In genomic region chr9:52168686-52169270, GRCm38 (mm10) we compare ENCODE assay signal across 8 mouse cellular contexts. TPM values are rescaled to one million over a fixed set of nuclear protein-coding genes. Genes with fewer than 3 reads are reported as not detected.
DNase-seq lines count a peak whose midpoint lies in the region; ATAC-seq and TF ChIP-seq lines count a peak whose summit lies in the region.

No protein-coding gene starts in this region.

- TF ChIP-seq CTCF in CH12.LX (conservative IDR thresholded peaks at IDR 0.05 in 1 of 2, IDR thresholded peaks at IDR 0.05 in 1 of 2; ENCODE audit: low read depth in 2 of 2, low read length in 2 of 2), result peak in 1 of 2 experiments; percentile 15; a peak in 1 of 4 replicates
- TF ChIP-seq CTCF in bone marrow macrophage, adult 2 months (IDR thresholded peaks at IDR 0.05; ENCODE audit: low read depth, low read length), result peak; percentile 30; the same call in 1 of the 2 replicates
- TF ChIP-seq CTCF in olfactory bulb, adult 2 months (IDR thresholded peaks at IDR 0.05; ENCODE audit: insufficient read depth, low read depth, low read length), result peak; percentile 32; the same call in 1 of the 2 replicates

- no peaks in the 10 kb centered on the region for H3K9me3 ChIP-seq in CH12.LX (replicated peaks; ENCODE audit: low read length)
- no peaks in the 10 kb centered on the region for H3K9me3 ChIP-seq in forebrain, embryonic 11.5 days (ENCODE audit: control insufficient read depth, low read length)
- no peaks in the 10 kb centered on the region for H3K9me3 ChIP-seq in heart, embryonic 16.5 days (replicated peaks; ENCODE audit: control insufficient read depth, low read length)

- peaks cover 15 to 38% of the 10 kb centered on the region in 2 experiments; a peak in 3 of 4 replicates for H3K4me1 ChIP-seq in CH12.LX (ENCODE audit: control insufficient read depth in 1 of 2, insufficient read depth in 2 of 2)
- H3K4me1 ChIP-seq in bone marrow macrophage, adult 2 months (ENCODE audit: control insufficient read depth, insufficient read depth, low read length), result peaks cover 48% of the 10 kb centered on the region
- 0 out of 2 replicates have a peak, but pooled peaks cover 2% of the 10 kb centered on the region for H3K4me1 ChIP-seq in forebrain, embryonic 11.5 days (replicated peaks; ENCODE audit: control insufficient read depth, insufficient read depth, low read length)
- H3K4me1 ChIP-seq in heart, embryonic 16.5 days (ENCODE audit: control insufficient read depth, insufficient read depth, low read length), result peaks cover 19% of the 10 kb centered on the region
- peaks cover 8% of the 10 kb centered on the region; the same call in 1 of the 2 replicates for H3K4me1 ChIP-seq in olfactory bulb, adult 2 months (ENCODE audit: control insufficient read depth, insufficient read depth, low read length)

- TF ChIP-seq RAD21 in CH12.LX (IDR thresholded peaks at IDR 0.05; ENCODE audit: low read depth, low read length), result no peak; the same call in none of the 2 replicates

- peak; percentile 90 for DNase-seq in CH12.LX (ENCODE audit: extremely low read depth)
- peak; percentile 90 for DNase-seq in forebrain, embryonic 11.5 days (ENCODE audit: low spot score)
- DNase-seq in kidney, postnatal 36 days, result peak; percentile 86 to 88
- DNase-seq in lung, adult 18-20 months, result peak; percentile 84 to 88
- peak; percentile 68 to 70 for DNase-seq in thymus, postnatal 10 days (ENCODE audit: low spot score in 2 of 2)

- under 1% methylated on average over 23 of the region's 34 CpGs for WGBS in forebrain, embryonic 11.5 days
- 2% methylated on average over 20 of the region's 34 CpGs for WGBS in heart, embryonic 16.5 days
- 2% methylated on average over 26 of the region's 34 CpGs for WGBS in olfactory bulb, adult 2 months

- peak overlapping the region; percentile 64 to 94 (median 90) for H3K4me3 ChIP-seq in CH12.LX (replicated peaks in 1 of 3; ENCODE audit: low read depth in 2 of 3, low read length in 2 of 3, poor library complexity in 1 of 3)
- peak overlapping the region; percentile 92 for H3K4me3 ChIP-seq in bone marrow macrophage, adult 2 months (ENCODE audit: insufficient read depth, low read length)
- H3K4me3 ChIP-seq in forebrain, embryonic 11.5 days (ENCODE audit: low read depth, low read length), result peak overlapping the region; percentile 92
- H3K4me3 ChIP-seq in heart, embryonic 16.5 days (ENCODE audit: low read length), result peak overlapping the region; percentile 93
- peak overlapping the region; percentile 100 for H3K4me3 ChIP-seq in olfactory bulb, adult 2 months (ENCODE audit: insufficient read depth, low read depth, low read length)

- peak; percentile 87 for ATAC-seq in forebrain, embryonic 11.5 days (replicated peaks; ENCODE audit: low FRiP score)
- ATAC-seq in heart, embryonic 16.5 days (replicated peaks; ENCODE audit: extremely low read depth, insufficient read depth, low FRiP score), result peak; percentile 85

- H3K79me2 ChIP-seq in CH12.LX (replicated peaks; ENCODE audit: control insufficient read depth, extremely low read depth, insufficient read depth, poor library complexity, severe bottlenecking), result peaks cover 40% of the 10 kb centered on the region

- in situ Hi-C loops in CH12.LX (cut with MboI; ENCODE audit: low pct_ligation_motif_present, low pct_unique_long_range_greater_than_20kb, low sequenced_read_pairs), result loop anchor here (5.0 kb wide), 1 partner anchor 94 kb away; no protein-coding TSS in a partner anchor

- H3K9ac ChIP-seq in CH12.LX (ENCODE audit: insufficient read depth, low read depth), result peak overlapping the region; percentile 88
- peak overlapping the region; percentile 99 for H3K9ac ChIP-seq in forebrain, embryonic 11.5 days (ENCODE audit: low read length)
- H3K9ac ChIP-seq in heart, embryonic 16.5 days (ENCODE audit: low read length), result peak overlapping the region; percentile 100

- peak; percentile 76 for TF ChIP-seq POLR2A in CH12.LX (IDR thresholded peaks at IDR 0.05; ENCODE audit: low read depth, low read length)
- no peak for TF ChIP-seq POLR2A in bone marrow macrophage, adult 2 months (IDR thresholded peaks at IDR 0.05; ENCODE audit: borderline replicate concordance, low read depth, low read length)
- peak; percentile 52 for TF ChIP-seq POLR2A in olfactory bulb, adult 2 months (IDR thresholded peaks at IDR 0.05; ENCODE audit: insufficient read depth, low read depth, low read length)

- peak overlapping the region; percentile 77 for H3K27ac ChIP-seq in CH12.LX (ENCODE audit: insufficient read depth, low read depth)
- peak overlapping the region; percentile 70 for H3K27ac ChIP-seq in bone marrow macrophage, adult 2 months (ENCODE audit: insufficient read depth, low read depth, low read length)
- peak overlapping the region; percentile 92 for H3K27ac ChIP-seq in forebrain, embryonic 11.5 days (ENCODE audit: low read depth, low read length)
- H3K27ac ChIP-seq in heart, embryonic 16.5 days (ENCODE audit: low read length), result peak overlapping the region; percentile 97
- H3K27ac ChIP-seq in olfactory bulb, adult 2 months (ENCODE audit: insufficient read depth, low read depth, low read length), result peak overlapping the region; percentile 99

- no peaks in the 10 kb centered on the region for H3K27me3 ChIP-seq in CH12.LX (replicated peaks)
- no peaks in the 10 kb centered on the region for H3K27me3 ChIP-seq in forebrain, embryonic 11.5 days (ENCODE audit: control insufficient read depth, insufficient read depth, low read length)
- peaks cover 3% of the 10 kb centered on the region; the same call in 1 of the 2 replicates for H3K27me3 ChIP-seq in heart, embryonic 16.5 days (ENCODE audit: control insufficient read depth, insufficient read depth, low read length)

- dilution Hi-C loops in CH12.LX (cut with MboI; ENCODE audit: extremely low pct_ligation_motif_present, extremely low pct_unique_long_range_greater_than_20kb, low sequenced_read_pairs), result no loop called here

- peaks cover 2 to 9% of the 10 kb centered on the region in 2 experiments for H3K36me3 ChIP-seq in CH12.LX (replicated peaks in 1 of 2; ENCODE audit: control insufficient read depth in 1 of 2, insufficient read depth in 1 of 2, low read length in 1 of 2)
- no peaks in the 10 kb centered on the region for H3K36me3 ChIP-seq in forebrain, embryonic 11.5 days (ENCODE audit: control insufficient read depth, insufficient read depth, low read length)
- no peaks in the 10 kb centered on the region for H3K36me3 ChIP-seq in heart, embryonic 16.5 days (ENCODE audit: control insufficient read depth, insufficient read depth)

- H3K4me2 ChIP-seq in CH12.LX (ENCODE audit: insufficient read depth, low read depth, poor library complexity, severe bottlenecking), result peak overlapping the region; percentile 57; the same call in 1 of the 2 replicates
- H3K4me2 ChIP-seq in forebrain, embryonic 11.5 days (ENCODE audit: low read depth, low read length, severe bottlenecking), result peak overlapping the region; percentile 64
- H3K4me2 ChIP-seq in heart, embryonic 16.5 days (ENCODE audit: low read depth, low read length), result peak overlapping the region; percentile 69

- TF ChIP-seq EP300 in CH12.LX (IDR thresholded peaks at IDR 0.05; ENCODE audit: low read length), result peak; percentile 46; the same call in 1 of the 2 replicates

TF ChIP-seq in CH12.LX, 34 proteins besides CTCF, POLR2A, EP300 and RAD21 (continues in another document):
- peak; percentile 35; the same call in 1 of the 2 replicates for TF ChIP-seq SMC3 (IDR thresholded peaks at IDR 0.05; ENCODE audit: low read depth, low read length)
- no peak for TF ChIP-seq MAX (IDR thresholded peaks at IDR 0.05; ENCODE audit: low read length)
- TF ChIP-seq ZNF384 (IDR thresholded peaks at IDR 0.05; ENCODE audit: low read depth, low read length), result no peak
- peak; percentile 53; the same call in 1 of the 2 replicates for TF ChIP-seq ZMIZ1 (IDR thresholded peaks at IDR 0.05; ENCODE audit: low read depth, low read length)
- peak; percentile 75 for TF ChIP-seq ETS1 (conservative IDR thresholded peaks at IDR 0.05; ENCODE audit: low read depth, low read length)
- TF ChIP-seq MAZ (IDR thresholded peaks at IDR 0.05; ENCODE audit: low read depth, low read length), result peak; percentile 91; the same call in 1 of the 2 replicates
- TF ChIP-seq ELF1 (IDR thresholded peaks at IDR 0.05; ENCODE audit: low read depth, low read length), result peak; percentile 48
- no peak for TF ChIP-seq E2F4 (IDR thresholded peaks at IDR 0.05; ENCODE audit: insufficient replicate concordance, low read depth, low read length)
- TF ChIP-seq MEF2A (IDR thresholded peaks at IDR 0.05; ENCODE audit: borderline replicate concordance, low read depth, low read length), result peak; percentile 71; the same call in 1 of the 2 replicates
- TF ChIP-seq TCF12 (IDR thresholded peaks at IDR 0.05; ENCODE audit: low read depth, low read length), result peak; percentile 85
- TF ChIP-seq POLR2AphosphoS2 (IDR thresholded peaks at IDR 0.05; ENCODE audit: low read depth, low read length), result peak; percentile 24; the same call in 1 of the 2 replicates
- no peak; the same call in 1 of the 2 replicates for TF ChIP-seq MXI1 (IDR thresholded peaks at IDR 0.05; ENCODE audit: low read depth, low read length)
- TF ChIP-seq USF1 (IDR thresholded peaks at IDR 0.05; ENCODE audit: low read depth, low read length), result no peak
- TF ChIP-seq NELFE (IDR thresholded peaks at IDR 0.05; ENCODE audit: low read depth, low read length), result 0 out of 2 replicates have a peak, but pooled peaks have one; percentile 28
- TF ChIP-seq SIN3A (IDR thresholded peaks at IDR 0.05; ENCODE audit: low read length), result no peak
- TF ChIP-seq IRF4 (IDR thresholded peaks at IDR 0.05; ENCODE audit: low read depth, low read length), result peak; percentile 85
- TF ChIP-seq GABPA (IDR thresholded peaks at IDR 0.05; ENCODE audit: insufficient replicate concordance, low read depth, low read length), result no peak
- no peak for TF ChIP-seq HCFC1 (IDR thresholded peaks at IDR 0.05; ENCODE audit: low read depth, low read length)
- TF ChIP-seq TBP (conservative IDR thresholded peaks at IDR 0.05; ENCODE audit: low read depth, low read length), result peak; percentile 75
- no peak for TF ChIP-seq MAFK (IDR thresholded peaks at IDR 0.05; ENCODE audit: insufficient replicate concordance, low read length)
- TF ChIP-seq USF2 (conservative IDR thresholded peaks at IDR 0.05; ENCODE audit: low read depth, low read length), result no peak
- peak; percentile 41; the same call in 1 of the 2 replicates for TF ChIP-seq UBTF (IDR thresholded peaks at IDR 0.05; ENCODE audit: low read depth, low read length)

RNA-seq across cellular contexts. Expression of gene Zc3h12c, which starts 0.4 kb away (rescaled TPM):
- total RNA-seq in CH12.LX (2012; rRNA removed), result 11.2 and 13.0 TPM in 2 replicates
- total RNA-seq in CH12.LX (2014; rRNA removed), result 21.7 and 22.4 TPM in 2 replicates
- polyA plus RNA-seq in CH12.LX (2012; ENCODE audit: insufficient read length, low read depth), result 30.8 and 36.1 TPM in 2 replicates
- 10.1 and 10.8 TPM in 2 replicates for polyA plus RNA-seq in bone marrow macrophage, adult 2 months (2012; ENCODE audit: insufficient read depth, insufficient read length, missing spikeins)
- 11.8 and 12.6 TPM in 2 replicates for polyA plus RNA-seq in forebrain, embryonic 11.5 days (2014; fragmentation: Nextera tagmentation; extraction: Ambion mirVana)
- 1.8 and 2.4 TPM in 2 replicates for polyA plus RNA-seq in heart, embryonic 16.5 days (2015; fragmentation: Nextera tagmentation; extraction: Ambion mirVana)
- polyA plus RNA-seq in olfactory bulb, adult 2 months (2012; ENCODE audit: insufficient read depth, insufficient read length, low replicate concordance, missing spikeins), result 44.8 TPM in 1 of 2 replicates, not detected in the other

Comparison
In these comparisons a context has a peak if more than half of its experiments do, and no peak if none do; other contexts are left out.
1. Peak in every context shown above with its lines: DNase-seq, ATAC-seq, H3K4me3 ChIP-seq and H3K27ac ChIP-seq.